Mouse (Mus musculus) ovary, postnatal 14 days (tissue): ENCODE measurements at regions not wholly inside any gene's neighbourhood (a gene's known extent, or its start where the extent isn't known, plus 50 kb on each side); places are given as distances from the start of the nearest gene placed in this dataset.
A peak's percentile ranks its signal among the peaks of the same experiment; 100 is the strongest.

Source experiments
- DNase-seq: peaks from one replicate; pipeline ENCODE4 v3.0.0; 2022; ENCODE audit warnings: low spot score

DNA sequence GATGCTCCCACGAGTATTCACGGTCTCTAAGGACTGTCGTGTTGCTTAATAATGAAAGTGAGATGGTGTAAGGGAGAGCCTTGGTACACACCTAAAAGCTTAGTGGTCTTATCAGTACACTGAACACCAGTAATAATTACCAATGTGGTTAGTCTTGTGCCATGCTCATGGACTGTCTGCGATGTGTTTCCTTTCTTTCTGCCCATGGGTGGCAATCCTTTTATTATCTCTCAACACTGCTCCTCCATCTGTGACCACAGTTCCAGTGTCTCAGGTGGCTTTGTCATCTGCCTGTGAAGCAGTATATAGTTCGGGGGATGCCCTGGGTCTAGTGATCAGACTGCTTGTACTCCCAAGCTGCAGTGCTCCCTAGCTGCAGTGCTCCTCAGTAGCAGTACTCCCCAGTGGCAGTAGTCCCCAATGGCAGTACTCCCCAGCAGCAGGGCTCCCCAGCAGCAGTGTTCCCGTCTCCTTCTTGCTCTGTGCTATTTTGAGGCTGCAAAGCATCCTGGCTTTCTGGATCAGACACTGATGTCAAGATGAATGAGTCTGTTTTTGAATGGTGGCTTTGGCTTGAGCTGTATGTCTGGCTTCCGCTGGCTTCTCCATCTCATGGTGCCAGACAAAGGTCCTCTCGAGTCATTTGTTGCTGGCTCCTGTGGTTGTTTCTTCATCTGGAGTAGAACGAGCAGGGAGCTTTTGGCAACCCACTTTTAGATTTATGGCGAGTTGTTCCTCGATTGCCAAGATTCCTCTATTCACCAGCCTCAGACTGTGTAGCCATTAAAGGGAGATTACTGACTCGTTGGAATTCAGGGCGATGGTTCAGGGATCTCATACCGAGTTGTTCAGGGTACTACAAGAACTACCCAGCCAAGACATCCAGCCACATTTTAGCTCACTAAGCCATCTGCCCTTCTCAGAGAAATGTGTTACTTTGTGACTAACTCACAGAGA, 88.4 kb upstream of the Plxnc1 start:
- DNase-seq = peak; percentile 21

GRCm38 (mm10) chr10:95031371-95031770, 86.7 kb upstream of the Plxnc1 start:
- DNase-seq = no peak

DNA sequence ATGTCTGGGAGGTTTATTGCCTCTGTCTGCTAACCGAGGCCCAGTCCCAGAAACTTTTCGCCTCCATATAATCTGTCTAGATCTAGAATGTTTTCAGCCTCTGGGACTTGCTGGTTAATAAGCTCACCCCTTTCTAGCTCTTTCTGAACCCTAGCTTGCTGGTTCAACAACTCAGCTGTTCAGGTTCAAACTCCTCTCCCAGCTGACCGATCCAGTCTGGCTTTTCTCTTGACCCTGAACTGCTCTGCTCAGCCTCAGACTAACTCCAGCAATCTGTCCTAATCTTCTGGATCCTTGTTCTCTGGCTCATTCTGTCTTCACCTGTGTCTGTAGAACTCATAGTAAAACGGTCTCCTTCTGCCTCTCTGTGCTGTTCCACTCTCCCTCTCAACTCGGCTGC, 86.2 kb upstream of the Plxnc1 start:
- no peak for DNase-seq

DNA sequence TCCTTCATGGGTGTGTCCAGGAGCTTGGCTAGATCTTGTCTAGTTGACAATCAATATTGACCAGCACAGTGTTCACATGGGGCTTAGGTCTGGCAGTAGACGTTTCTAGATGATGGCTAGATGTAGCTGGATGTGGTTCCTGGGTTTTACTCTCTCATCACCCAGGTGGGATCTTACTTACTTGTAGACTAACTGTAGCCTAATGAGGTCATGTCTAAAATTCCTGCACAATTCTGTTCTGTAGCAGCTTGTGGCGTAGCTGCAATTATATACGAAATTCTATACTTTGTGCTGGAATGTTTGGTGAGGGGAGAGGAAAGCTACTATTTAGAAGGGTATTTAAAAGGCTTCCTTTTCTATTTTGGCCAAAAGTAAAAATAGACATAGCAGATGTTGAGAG, 84.9 kb upstream of the Plxnc1 start:
- no peak for DNase-seq

DNA sequence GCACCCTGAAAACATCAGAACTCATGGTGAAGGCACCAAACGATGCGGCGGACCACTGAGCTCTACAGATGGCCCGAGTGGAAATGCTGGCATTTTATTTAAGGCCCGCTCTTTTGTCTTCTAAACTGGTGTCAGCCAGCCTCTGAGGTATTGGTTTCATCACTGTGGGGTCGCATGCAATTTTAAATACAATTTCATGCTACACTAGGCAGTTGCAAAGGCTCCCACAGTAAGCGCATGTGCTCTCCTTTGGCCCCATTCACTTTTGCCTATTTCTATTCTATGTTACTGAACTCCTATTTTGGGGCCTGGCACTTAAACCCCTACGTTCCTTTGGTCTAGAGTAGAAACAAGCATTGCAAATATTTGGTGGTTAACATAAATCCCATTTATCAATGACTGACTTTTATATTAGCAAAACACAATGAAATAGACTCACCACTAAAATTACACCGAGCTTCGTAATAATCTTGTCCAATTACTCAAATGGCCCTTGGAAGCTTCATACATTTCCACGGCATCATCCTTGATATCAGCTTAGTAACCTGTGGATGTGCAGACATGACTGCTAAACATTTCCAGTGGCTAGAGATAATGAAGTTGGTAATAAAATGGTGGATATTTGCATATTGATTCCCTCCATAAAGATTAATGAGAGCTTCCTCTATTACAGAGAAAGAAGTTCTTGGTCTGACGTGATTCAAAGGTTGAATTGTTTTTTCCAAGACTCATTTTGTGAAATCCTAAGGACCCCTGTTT, 81.1 kb upstream of the Plxnc1 start:
- DNase-seq = no peak

GRCm38 (mm10) chr10:95021209-95021608, 76.6 kb upstream of the Plxnc1 start:
- DNase-seq = no peak

GRCm38 (mm10) chr10:95016896-95017295, 72.3 kb upstream of the Plxnc1 start:
- DNase-seq = no peak

DNA sequence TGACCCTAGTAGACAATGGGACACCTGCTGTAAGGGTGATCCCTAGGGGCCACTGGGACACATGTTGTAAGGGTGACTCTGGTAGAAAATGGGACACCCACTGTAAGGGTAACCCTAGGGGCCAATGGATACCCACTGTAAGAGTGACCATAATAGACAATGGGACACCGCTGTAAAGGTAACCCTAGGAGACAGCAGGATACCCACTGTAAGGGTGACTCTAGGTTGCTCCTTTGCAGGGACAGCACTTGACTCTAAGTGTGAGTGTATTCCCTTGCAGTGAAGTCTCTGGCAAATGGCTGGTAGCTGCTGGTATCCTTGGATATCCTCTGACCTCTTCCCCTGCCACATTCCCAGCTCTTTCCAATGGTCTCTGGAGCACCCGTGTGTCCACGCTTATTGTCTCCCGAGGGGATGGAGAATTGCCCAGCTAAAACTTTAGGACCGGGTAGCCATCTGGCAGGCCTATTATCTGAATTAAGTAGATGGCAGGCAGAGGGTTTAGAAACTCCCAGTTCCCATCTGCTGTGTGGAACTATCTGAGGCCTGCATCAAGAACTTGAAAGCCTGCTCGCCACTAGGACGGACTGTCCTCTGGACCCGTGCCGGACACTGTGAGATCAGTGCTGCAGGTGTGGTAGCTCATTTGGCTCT, 70.8 kb upstream of the Plxnc1 start:
- no peak for DNase-seq

DNA sequence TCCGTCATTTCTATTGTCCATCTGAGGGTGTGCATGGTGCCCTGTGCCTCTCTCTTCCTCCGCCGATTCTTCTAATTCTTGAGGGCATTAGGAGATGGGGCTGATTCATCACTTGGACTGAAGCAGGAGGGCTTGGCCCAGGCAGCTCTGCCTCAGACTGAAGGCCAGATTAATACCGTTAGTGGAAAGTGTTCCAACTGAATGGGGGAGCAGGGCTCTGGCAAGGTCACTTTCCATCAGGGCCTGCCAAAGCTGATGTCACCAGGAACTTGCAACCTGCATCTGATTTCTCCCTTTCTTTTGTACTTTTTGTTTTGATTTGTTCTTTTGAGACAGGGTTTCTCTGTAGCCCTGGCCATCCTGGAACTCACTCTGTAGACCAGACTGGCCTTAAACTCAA, 69.3 kb upstream of the Plxnc1 start:
- DNase-seq = peak; percentile 45

GRCm38 (mm10) chr10:95013213-95013915, 68.7 kb upstream of the Plxnc1 start:
- DNase-seq = no peak

DNA sequence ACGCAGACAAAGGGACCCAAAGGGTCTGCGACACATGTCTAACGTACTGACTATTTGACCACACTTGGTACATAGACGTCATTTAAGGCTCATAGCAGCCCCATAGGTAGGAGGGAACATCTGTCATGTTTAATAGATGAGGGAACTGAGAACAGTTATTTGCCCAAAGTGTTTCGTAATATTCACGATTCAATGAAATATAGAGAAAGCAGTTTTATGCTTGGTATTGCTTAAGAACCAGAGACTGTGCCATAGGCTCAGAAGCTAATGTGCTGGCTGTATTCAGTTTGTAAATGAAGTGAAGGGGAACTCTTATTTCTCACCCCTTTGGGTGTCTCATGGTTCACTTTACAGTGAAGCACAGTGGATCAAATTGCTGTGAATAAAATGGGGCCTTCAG, 65.7 kb upstream of the Plxnc1 start:
- no peak for DNase-seq

GRCm38 (mm10) chr10:95009081-95009480, 64.4 kb upstream of the Plxnc1 start:
- DNase-seq = no peak

- DNase-seq = no peak
Measured at GRCm38 (mm10) chr10:95004065-95004763, 59.6 kb upstream of the Plxnc1 start.

DNA sequence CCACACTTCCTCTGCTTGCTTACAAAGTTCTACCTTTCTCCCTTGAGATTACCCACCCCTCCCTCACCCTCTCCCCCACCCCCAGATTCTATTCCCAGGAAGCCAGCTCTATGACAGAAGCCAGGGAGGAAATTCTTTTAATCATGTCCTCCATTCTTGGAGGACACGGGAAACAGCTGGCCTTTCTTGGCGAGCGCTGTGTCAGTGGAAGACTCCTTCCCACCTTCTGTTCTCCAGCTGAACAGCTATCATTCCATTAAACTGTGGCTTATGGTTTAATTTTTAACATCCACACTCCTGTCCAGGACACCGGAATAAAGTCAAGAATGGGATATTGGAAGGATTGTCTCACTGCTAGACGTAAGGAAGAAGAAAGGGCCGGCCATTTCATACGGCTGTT, 59.0 kb upstream of the Plxnc1 start:
- DNase-seq = no peak

GRCm38 (mm10) chr10:95001650-95002049, 57.0 kb upstream of the Plxnc1 start:
- no peak for DNase-seq

- DNase-seq = no peak
Measured at GRCm38 (mm10) chr10:94999716-95000115, 55.1 kb upstream of the Plxnc1 start.
